Mouse (Mus musculus) urinary bladder, postnatal 10 days (tissue): ENCODE measurements at regions not wholly inside any gene's neighbourhood (a gene's known extent, or its start where the extent isn't known, plus 50 kb on each side); places are given as distances from the start of the nearest gene placed in this dataset.

Experiments
- DNase-seq: peaks from one replicate; pipeline ENCODE4 v3.0.0; 2022; ENCODE audit warnings: low spot score

DNA sequence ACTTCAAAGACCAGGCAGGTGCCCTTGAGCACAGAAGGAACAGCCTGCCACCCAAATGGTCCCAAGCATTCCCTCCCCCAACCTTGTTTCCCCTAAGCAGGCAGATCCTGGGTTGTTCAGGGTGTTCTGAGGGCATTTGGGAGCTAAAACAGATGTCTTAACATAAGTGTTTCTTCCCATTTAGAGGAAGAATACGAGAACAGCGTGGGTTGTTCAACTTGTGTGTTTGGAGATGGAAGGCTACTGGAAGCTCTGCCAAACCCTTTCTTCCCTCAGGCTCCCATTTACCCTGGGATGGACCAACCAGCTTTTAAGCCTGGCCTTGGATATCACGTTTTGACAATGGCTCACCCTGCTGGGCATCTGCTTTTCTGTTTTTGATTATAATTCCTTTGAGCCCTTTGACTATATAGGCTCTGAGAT lies 226.8 kb downstream of the Csl start:
- DNase-seq, result no peak

DNA sequence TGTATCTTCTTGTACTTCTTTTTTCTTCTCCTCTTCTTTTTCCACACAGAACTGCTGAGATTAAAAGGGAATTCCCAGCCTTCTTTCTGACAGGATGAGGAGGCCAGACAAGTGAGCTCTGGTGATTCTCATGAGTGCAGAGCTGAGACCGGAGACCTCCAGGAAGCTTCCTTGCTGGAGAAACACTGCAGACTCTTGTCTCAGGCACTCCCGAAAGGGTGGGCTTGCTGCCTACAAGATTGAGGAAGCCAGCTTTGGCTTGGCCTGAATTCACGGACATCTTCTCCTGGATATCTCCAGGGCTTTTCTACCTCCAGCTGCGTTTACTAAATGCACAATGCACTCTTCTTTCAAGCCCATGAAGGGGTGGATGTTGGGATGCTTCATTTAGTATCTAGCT lies 226.0 kb downstream of the Csl start:
- no peak for DNase-seq

DNA sequence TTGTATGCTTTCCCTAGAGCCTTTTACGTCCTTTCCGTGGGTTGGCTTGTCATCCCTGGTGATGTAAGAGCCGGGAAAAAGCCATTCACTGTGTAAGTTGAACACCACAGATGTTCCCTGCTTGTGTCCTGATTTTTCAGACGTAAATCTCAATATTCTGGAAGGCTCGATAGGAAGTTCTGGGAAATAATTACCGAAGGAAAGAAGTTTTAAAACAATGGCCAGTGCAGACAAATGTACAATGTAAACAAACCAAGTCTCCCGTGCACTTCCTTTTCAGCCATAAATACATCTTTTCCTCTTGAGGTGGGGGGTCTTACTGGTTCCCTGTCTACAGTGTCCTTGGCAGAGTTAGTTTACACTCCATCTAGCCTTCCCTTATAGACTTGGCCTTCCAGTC lies 225.2 kb downstream of the Csl start:
- no peak for DNase-seq

DNA sequence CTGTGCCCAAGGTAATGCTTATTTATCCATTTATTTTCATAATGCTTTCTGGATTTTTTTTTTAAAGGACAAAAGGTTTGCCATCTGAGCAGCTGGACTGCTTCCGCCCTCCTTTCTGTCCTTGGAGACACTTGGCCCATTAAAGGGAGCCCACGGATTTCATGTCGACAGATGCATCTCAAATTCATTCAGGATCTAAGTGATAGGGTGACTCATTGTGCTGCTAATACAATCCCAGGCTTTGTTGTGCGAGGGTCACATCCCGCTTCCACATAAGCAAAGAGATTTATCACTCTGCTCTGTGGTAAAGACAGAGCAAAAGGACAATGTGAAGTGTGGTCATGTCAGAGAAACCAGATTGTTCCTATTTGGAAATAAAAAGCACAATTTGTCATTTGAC lies 220.8 kb downstream of the Csl start:
- DNase-seq, result no peak

DNA sequence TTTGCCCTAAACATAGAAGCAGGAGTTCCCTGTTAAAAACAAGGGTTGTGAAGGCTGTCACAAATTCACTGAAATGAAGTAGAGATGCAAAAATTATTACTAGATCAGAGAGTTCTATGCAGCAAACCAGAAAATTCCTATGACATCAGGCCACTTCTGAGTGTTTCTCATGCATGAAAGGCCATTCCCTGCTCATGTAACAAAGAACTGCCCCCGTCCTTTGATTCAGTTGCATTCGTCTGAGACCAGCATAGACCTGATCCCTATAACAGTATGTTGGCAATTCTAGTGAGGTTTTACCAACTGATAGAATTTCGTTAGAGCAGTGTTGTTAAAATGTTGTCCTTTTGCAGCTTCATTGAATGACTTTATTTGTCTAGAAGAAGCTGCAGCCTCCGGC lies 207.1 kb downstream of the Csl start:
- DNase-seq, result no peak

DNA sequence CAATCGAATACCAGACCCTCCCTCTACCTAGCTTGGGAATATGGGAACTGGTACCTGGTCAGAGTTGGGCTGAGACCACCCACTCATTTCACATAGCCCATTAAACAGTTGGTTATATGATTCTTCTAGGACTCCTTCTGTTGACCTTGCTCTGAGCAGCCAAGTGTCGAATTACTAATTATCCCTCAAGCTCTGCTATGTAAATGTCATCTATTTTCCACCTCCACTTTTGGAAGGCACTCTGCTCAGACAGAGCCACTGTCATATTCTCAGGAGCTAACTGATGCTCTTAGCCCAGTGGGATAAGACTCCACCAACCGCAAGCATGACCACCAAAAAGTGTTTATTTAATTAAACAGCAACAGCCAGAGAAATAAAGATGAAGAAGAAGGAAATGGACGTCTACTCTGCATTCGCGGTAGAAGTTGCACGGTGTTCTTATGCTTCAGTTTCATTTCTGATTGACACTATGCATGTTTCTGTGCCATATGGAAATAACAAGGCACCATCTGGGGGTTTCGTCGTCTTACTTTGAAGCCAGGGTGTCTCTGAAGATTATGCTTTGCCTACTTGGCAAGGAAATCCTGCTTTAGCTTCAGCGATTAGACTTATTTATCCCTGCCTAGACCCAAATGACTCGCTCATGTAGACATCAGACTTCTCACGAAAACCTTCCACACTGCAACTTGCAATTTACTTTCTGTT lies 206.5 kb downstream of the Csl start:
- no peak for DNase-seq

DNA sequence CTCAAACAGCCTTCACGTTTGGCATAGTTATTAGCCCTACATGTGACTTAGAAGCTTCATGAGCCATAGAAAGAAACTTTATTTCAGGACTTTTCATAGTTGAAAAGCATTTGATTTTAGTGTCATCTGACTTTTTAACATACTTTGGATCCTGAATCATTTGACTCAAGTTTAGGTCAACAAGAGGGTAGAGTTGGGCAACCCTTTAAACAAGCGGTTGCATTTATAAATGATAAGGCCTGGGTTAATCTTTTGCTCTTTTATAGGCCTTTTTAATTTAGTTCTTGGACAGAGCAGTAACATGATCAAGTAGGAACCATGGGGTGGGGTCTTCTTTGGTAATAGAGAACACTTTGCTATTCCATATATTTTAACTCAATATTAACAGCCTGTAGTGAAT lies 204.4 kb downstream of the Csl start:
- no peak for DNase-seq

DNA sequence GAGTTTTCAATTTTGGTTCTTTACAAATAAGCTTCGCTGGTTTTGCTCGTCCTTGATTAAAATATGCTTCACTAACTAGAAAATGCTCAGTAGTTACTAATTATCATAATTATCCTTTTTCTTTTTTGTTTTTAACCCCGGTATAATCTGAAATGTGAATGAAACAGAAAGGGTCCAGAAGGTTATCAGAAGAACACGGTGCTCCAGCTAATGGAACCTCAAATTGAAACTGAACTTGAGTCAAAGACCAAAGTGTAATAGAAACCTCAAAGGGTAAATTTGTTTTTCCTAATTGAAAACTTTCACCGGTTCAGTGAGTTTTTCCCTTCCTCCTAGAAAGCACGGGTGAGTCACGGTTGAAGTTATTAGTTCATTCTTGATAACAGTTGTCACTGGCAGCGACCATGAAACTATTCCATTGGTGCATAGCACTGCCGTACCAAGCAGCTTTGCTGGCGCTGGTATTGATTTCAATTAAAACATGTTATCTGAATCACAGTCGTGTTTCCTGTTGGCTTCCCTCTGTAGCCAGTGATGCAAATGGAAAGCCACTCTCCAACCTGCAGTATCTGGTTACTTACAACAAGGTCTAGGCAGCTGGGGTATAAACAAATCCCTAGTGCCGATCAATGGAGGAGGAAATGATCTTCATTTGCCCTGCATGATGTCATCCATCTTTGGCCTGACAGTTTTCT lies 203.7 kb downstream of the Csl start:
- DNase-seq, result no peak

DNA sequence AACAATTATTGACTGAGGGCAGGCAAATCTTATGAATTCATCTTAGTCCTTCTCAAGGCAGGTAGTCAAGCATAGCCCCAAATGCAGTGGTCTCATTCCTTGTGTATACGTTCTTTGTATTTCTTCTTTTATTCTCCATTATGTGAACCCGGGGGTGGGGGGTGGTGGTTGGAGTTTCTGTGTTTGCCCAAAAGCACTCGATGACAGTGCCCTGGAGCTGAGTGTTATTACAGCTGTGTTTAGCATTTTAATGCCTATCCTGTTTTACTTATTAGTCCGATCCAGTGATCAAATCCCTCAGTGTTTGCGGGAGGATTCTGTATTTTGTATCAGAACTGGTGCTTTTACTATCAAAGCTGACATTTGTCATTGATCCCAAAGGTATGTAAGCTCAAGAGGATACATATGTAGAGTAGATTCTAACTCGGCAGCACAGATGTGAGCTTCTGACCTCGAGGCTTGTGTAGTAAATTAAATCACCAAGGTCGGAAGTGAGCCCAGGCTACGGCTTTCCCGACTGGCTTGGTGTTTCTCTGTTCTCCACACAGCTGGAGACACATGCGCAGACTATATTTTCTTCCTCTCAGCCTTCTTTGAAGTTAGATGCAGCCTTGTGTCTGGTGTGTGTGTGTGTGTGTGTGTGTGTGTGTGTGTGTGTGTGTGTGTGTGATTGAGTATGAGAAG lies 203.0 kb downstream of the Csl start:
- no peak for DNase-seq

DNA sequence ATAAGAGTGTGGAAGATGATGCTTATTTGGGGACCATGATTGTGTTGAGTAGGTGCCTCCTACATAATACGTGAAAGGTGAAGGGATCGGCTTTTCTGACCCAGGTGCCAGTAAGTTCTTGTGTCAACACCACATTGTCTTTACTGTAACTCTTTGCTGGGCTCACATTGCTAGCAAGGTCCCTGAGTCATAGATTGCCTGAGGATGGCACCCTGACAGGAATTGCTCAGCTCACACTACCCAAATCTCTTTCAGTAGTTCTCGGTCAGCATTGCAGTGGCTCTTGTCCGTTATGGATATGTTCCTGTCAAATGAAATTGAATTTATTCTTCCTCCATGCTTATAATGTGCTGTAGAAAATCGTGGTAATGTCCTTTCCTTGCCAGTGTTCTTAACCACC lies 200.8 kb downstream of the Csl start:
- no peak for DNase-seq

DNA sequence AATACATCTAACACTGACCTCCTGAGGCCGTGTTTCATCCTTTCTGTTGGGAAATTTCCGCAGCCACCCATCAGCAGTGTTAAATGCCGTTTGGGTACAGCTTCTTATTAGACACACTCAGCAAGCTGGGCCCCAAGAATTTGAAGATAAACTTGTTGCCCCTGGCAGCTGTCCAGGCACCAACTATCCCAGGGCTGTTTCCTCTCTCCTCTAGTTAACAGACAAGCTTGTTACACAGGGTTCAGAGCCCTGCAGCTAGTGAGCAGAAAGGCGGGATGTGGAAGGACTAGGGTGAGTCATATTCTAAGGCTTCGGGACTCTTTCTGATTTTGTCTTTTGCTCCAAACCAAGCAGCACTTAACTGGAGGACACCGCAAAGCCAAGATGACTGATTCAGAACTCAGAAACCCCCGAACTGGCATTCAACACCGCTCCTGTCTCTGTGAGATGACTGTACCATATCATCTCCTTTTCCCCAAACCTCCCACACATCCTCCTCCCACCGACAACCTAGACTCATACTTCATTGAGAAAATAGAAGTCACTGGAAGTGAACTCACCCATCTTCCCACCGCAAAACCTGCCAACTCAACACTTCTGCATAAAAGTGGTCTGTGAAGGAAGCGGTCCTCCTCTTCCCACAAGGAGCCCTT lies 198.2 kb downstream of the Csl start:
- DNase-seq, result no peak

DNA sequence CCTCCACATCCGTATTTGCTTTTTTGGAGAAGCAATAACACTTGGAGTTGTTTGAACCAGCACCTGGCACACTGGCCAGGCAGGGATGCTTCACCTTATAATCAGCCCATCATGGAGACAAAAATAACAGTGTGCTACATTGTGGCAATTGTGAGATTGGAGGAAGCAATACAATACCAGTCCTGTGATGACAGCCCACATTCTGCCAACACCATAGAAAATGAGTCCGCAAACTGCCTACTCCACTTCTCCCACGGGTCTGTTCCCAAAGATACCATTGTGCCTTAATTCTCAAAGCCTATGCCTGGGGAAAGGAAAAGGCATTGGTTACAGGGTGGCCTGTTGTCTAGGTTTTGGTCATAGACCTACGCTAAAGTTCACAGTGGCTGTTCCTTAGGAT lies 194.9 kb downstream of the Csl start:
- no peak for DNase-seq

DNA sequence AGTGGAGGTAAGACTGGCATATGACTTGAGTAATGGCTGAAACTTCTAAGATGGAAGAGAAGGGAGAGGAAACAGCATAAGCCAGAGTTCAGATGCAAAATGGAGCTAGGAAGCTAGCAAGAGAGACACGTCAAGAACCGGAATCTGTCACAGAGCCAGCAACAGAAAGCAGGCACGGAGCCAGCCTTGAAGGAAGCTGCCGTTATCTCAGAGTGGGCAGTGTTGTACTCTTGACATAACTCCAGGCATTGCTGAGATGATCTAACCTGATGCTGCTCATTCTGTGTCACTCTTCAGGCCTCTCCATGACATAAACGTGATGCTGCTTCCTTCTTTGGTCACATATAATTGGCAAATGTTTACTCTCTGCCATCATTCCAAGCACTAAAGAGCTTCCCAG lies 191.0 kb downstream of the Csl start:
- DNase-seq, result no peak

DNA sequence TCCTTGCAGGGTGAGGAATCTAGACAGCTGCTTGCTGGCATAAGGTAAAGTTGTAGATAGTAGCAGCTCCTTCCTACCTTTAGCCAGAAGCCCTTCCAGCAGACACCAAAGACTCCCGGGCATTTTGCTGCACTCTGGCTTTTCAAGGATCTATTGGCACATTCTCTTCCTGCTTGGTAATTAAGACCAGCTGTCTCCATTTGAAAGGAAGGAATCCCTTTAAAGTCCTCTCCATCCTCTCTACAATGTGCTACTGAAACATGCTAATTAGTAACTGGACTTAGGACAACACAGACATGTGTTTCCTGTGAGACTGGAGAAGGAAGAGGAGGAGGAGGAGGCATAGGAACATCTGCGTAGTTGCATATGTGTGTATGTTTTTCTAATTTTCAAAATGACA lies 189.3 kb downstream of the Csl start:
- no peak for DNase-seq

DNA sequence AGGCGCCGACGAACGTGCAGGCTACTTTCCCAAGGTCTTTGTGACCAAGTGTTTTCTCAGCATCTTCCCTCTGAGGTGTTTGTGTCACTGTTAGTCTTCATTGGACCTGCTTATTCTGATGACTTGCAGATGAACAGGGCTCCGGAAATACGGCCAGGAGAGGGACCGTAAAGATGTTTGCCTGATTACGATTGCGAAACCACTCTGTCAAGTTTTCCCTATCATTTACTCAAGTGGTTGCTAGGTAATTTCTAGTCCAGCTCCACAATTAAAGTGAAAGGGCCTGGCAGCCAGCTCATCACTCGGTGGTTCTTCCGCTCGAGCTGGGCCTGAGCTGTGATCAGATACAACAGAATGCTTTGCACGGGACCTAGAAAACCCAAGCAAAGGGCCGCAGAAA lies 185.5 kb downstream of the Csl start:
- no peak for DNase-seq

DNA sequence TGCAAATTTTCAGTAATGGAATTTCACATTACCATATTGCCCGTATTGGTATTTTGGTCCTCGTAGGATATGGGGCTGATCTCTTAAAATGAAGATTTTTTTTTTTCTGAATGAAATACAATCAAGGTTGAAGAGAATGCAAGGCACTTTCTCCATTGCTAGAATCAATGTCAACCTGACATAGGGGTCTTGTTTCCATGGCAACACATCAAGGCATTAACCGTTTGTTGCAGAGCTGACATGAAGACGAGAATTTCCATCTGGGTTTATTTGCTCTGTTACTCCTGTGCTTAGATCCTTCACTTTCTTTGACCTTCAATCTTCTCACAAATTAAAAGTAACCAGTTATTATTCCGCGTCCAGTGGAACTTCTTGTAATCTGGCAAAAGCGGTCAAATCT lies 184.2 kb downstream of the Csl start:
- DNase-seq, result no peak

DNA sequence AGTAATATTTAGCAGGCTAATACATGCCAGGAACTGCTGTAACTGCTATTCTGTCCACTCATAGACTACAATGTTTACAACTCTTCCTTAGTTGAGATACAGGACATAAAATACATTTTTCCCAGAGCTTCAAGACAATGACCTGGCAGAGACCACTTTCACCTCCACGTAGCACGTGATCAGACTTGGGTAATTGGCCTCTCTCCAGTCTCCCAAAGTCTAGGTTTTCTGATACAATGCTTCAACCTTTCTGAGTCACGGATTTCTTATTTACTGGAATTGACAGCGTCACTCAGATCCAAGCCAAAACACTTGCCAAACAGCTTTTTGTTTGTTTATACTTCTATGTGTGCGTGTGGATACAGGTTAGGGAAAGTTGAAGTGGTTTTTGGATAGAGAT lies 183.2 kb downstream of the Csl start:
- no peak for DNase-seq

DNA sequence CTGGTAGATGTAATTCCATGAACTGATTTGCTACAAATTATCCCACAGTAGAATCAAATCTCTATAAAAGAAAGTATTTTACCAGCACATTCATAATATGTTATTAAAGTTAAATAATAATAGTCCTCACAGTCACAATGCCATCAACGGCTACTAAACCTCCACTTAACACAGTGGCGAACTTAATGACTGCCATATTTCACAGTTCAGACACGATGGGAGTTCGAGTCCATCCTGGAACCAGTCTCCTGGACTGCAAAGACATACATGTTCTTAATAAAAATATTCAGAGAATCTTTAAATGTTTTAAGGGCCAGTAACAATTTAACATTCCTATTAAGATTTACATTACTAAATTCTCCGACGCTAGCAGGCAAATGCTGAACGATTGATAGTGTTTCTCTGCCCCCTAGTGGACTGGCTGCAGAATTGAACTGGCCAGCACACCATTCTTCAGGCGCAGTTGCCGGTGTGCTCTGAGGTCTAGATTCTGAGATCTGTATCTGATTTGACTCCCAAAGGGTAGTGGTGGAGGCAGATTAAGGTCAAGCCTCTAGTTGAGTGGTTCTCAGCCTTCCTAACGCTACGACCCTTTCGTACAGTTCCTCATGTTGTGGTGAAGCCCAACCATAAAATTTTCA lies 182.3 kb downstream of the Csl start:
- DNase-seq, result no peak

DNA sequence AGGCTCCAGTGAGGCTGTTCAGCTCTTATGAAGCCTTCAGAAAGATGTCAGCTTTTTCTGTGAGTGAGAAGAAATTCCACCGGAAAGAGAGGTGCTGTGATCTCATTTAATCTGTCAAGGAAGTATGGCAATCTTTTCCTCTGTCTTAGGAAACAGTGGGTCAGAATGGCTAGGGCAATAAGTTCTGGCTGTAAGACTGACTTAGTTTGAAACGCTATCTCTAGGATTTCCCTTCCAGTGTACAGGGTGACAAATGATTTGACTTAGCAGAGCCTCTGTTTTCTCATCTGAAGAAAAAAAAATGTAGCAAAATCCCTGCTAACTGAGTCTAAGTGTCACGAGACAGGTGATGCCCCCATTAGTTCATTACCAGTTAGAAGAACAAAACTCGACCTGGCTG lies 181.1 kb downstream of the Csl start:
- no peak for DNase-seq

DNA sequence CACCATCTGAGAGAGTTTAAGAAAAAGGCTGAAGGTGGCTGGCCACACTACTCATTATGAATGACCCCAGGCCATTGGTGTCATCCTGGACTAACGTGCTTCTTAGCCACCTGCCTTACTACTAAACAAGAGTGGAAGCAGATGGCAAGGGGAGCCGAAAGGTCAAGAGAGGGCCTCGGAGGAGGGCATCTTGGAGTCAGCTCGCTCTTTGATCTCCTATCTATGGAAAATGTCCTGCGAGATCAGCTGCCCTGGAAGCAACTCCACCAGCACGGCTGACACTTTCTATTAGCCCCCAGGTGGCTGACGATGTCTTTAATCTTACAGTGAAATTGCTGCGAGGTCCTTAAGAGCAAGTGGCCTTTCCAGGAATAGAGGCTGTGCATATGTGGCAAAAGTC lies 179.3 kb downstream of the Csl start:
- DNase-seq, result no peak

DNA sequence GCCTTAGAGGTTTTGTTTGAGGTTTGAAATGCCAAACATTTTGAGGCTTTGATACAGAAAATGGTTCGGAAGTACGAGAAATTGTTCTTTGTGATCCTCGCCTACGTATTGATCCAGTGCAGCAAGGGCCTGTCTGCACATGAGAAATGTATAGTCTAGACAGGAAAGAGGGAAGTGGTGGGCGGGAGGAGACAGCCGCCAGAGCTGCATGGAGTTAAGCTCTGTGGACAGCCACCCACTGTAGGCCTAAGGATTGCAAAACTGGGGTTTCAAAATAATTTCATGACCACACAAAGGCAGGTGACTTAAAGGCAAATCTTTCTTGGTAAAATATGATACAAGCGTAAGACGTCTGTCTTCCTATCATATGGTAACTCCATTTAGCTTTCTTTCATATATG lies 178.4 kb downstream of the Csl start:
- no peak for DNase-seq

DNA sequence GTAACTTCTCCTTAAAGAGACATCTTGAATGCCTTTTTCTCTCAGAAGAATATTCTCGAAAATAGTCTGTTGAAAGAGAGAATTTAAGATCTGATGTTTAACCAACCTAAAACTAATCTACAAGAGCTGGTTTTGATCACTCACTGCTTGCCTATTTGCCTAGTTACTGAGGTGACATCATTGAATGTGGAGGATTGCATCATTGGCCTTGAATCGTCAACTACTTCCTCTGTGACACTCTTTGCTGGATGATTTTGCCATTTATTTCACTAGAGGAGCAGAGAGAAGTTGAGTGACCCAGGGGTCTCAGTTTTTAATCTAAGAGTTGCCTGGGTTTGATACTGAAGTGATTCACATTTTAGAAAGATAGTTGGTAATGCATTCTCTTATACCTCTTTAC lies 174.6 kb downstream of the Csl start:
- DNase-seq, result no peak

DNA sequence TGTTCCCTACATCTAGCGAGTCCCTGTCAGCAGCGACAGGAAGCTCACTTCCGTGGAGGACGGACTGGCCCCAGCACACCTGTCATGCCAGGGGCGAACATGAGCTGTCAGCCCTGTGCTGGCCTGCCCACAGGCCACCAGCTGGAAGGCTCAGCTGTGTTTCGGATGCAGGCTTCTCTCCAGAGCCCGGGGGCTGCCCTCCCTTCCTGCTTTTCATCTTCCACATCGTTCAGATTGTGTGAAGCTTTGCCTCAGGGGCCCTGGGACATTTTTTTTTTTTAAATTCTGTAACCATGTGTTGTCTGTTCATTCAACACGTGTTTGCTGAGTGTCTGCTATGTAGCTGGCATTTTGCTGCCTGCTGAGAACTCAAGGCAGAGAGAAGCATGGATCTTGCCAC lies 167.2 kb downstream of the Csl start:
- DNase-seq, result no peak
